ENCODE assay signal across 30 mouse cellular contexts in the genomic region with DNA sequence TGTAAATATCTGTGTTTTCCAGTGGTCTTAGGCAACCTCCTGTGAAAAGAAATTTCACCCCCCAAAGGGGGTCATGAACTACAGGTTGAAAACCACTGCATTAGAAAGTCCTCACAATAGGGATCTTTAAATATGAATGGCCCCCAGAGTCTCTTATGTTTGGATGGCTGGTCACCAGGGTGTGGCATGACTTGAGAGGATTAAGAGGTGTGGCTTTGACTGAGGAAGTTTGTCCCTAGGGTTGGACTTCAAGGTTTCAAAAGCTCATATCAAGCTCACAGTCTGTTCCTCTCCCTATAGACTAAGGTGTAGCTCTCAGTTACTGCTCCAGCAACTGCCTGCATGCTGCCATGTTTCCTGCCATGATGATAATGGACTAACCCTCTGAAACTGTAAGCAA.
DNase-seq lines count a peak whose midpoint lies in the region; ATAC-seq and TF ChIP-seq lines count a peak whose summit lies in the region.
"Had no signal": no experiment of that assay in that cellular context is flagged by ENCODE, and none has a peak within 500 bp of the region (broad histone marks: within the 10 kb centered on the region; RNA-seq: fewer than 3 reads in every experiment).

No protein-coding gene starts in this region.

- ATAC-seq in megakaryocyte, adult 5-6 weeks (ENCODE audit: poor library complexity, severe bottlenecking): peak; percentile 66
- ATAC-seq: CD4-positive, CD25-positive, alpha-beta regulatory T cell, adult 4 months; forebrain, embryonic 14.5 days; intestine, embryonic 16.5 days had no signal

- no peak overlapping the region for H3K4me3 ChIP-seq in layer of hippocampus, adult 2 months
- H3K4me3 ChIP-seq: embryonic facial prominence, embryonic 10.5 days; embryonic facial prominence, embryonic 15.5 days; gastrocnemius, adult 2 months; heart, adult 2 months; heart, embryonic 12.5 days; hindbrain, embryonic 13.5 days; limb, embryonic 13.5 days; lung, embryonic 15.5 days; midbrain, embryonic 12.5 days; neural tube, embryonic 15.5 days had no signal

- peak; percentile 15 for DNase-seq in lung, postnatal 36 days
- DNase-seq in lung, postnatal 4 days: no peak
- DNase-seq in R1 (ENCODE audit: low read depth, low spot score): peak; percentile 94
- DNase-seq in ovary, adult 18-20 months (ENCODE audit: low spot score): no peak
- DNase-seq in layer of hippocampus, adult 2 months (ENCODE audit: low spot score in 2 of 2): no peak
- DNase-seq in testis, postnatal 10 days (ENCODE audit: low spot score): no peak
- DNase-seq: adrenal gland, postnatal 14 days; cerebellum, adult 18-20 months; cerebellum, postnatal 10 days; gastrocnemius, adult 2 months; gastrocnemius, postnatal 36 days; heart, adult 2 months; heart, postnatal 4 days; kidney, adult 8-10 months; kidney, postnatal 10 days; right cerebral cortex, postnatal 25 days; thymus, adult 18-20 months; thymus, postnatal 36 days had no signal

- no peak for TF ChIP-seq CTCF in layer of hippocampus, adult 2 months (conservative IDR thresholded peaks at IDR 0.05)

- no peak overlapping the region for H3K27ac ChIP-seq in layer of hippocampus, adult 2 months
- H3K27ac ChIP-seq: embryonic facial prominence, embryonic 10.5 days; embryonic facial prominence, embryonic 15.5 days; gastrocnemius, adult 2 months; heart, adult 2 months; hindbrain, embryonic 13.5 days; limb, embryonic 13.5 days; lung, embryonic 15.5 days; midbrain, embryonic 12.5 days; neural tube, embryonic 15.5 days had no signal

Comparison
In these comparisons a context has a peak if more than half of its experiments do, and no peak if none do; other contexts are left out.
1. DNase-seq: peak in lung, postnatal 36 days (single experiment) and R1 (single experiment); none in lung, postnatal 4 days (0 of 2), ovary, adult 18-20 months (single experiment), layer of hippocampus, adult 2 months (0 of 2) and testis, postnatal 10 days (single experiment).